Mouse (Mus musculus): Measurements from ENCODE around the gene Mrps24. TPM values are rescaled to one million over a fixed set of nuclear protein-coding genes. Genes with fewer than 3 reads are reported as not detected.

Mrps24 gene
- polyA plus RNA-seq, 2 experiments, result 135 to 219 TPM

- Histone ChIP-seq H3K4me2 (replicated peaks; ENCODE audit: low read depth, low read length, severe bottlenecking) (no peak overlapping the region), H3K36me3 (ENCODE audit: control insufficient read depth, insufficient read depth, low read length) (peaks cover 19% of the 10 kb centered on the region), H3K9me3 (ENCODE audit: control insufficient read depth, low read length) (no peaks in the 10 kb centered on the region), H3K27me3 (ENCODE audit: control insufficient read depth, insufficient read depth, low read length) (no peaks in the 10 kb centered on the region), H3K4me1 (ENCODE audit: control insufficient read depth, insufficient read depth, low read length) (peaks cover 6% of the 10 kb centered on the region), H3K9ac (ENCODE audit: low read depth, low read length, severe bottlenecking) (no peak overlapping the region), H3K4me3 (replicated peaks; ENCODE audit: low read length) (no peak overlapping the region), H3K27ac (replicated peaks; ENCODE audit: low read depth, low read length) (no peak overlapping the region)
- WGBS, result 68% methylated on average over 2 of the region's 2 CpGs
- ATAC-seq (ENCODE audit: low FRiP score, low read depth) (no peak), DNase-seq (ENCODE audit: low spot score) (no peak)
- TF ChIP-seq POLR2A (IDR thresholded peaks at IDR 0.05; ENCODE audit: borderline replicate concordance, extremely low read depth, insufficient read depth, insufficient read length), result no peak
These were observed 14.2 kb downstream of the Mrps24 start for GRCm38 (mm10) chr11:5701300-5701699.

GRCm38 (mm10) chr11:5700808-5701207, 14.7 kb downstream of the Mrps24 start:
- no peak overlapping the region for H3K27ac ChIP-seq (replicated peaks; ENCODE audit: low read depth, low read length)
- TF ChIP-seq POLR2A (IDR thresholded peaks at IDR 0.05; ENCODE audit: borderline replicate concordance, extremely low read depth, insufficient read depth, insufficient read length), result no peak
- DNase-seq (ENCODE audit: low spot score) (no peak), ATAC-seq (ENCODE audit: low FRiP score, low read depth) (no peak)
- no peak overlapping the region for H3K4me2 ChIP-seq (replicated peaks; ENCODE audit: low read depth, low read length, severe bottlenecking)
- no peaks in the 10 kb centered on the region for H3K27me3 ChIP-seq (ENCODE audit: control insufficient read depth, insufficient read depth, low read length)
- 91% methylated on average over 7 of the region's 7 CpGs for WGBS
- no peak overlapping the region for H3K9ac ChIP-seq (ENCODE audit: low read depth, low read length, severe bottlenecking)
- no peak overlapping the region for H3K4me3 ChIP-seq (replicated peaks; ENCODE audit: low read length)
- H3K4me1 ChIP-seq (ENCODE audit: control insufficient read depth, insufficient read depth, low read length), result peaks cover under 1% of the 10 kb centered on the region
- H3K36me3 ChIP-seq (ENCODE audit: control insufficient read depth, insufficient read depth, low read length), result peaks cover 19% of the 10 kb centered on the region
- no peaks in the 10 kb centered on the region for H3K9me3 ChIP-seq (ENCODE audit: control insufficient read depth, low read length)

- ATAC-seq (ENCODE audit: low FRiP score, low read depth) (0 out of 2 replicates have a peak, but pooled peaks have one; percentile 65), DNase-seq (ENCODE audit: low spot score) (peak; percentile 75)
- no peak overlapping the region for H3K9ac ChIP-seq (ENCODE audit: low read depth, low read length, severe bottlenecking)
- H3K27ac ChIP-seq (replicated peaks; ENCODE audit: low read depth, low read length), result no peak overlapping the region
- no peaks in the 10 kb centered on the region for H3K27me3 ChIP-seq (ENCODE audit: control insufficient read depth, insufficient read depth, low read length)
- no peaks in the 10 kb centered on the region for H3K9me3 ChIP-seq (ENCODE audit: control insufficient read depth, low read length)
- H3K4me1 ChIP-seq (ENCODE audit: control insufficient read depth, insufficient read depth, low read length), result 0 out of 2 replicates have a peak, but pooled peaks cover 2% of the 10 kb centered on the region
- H3K36me3 ChIP-seq (ENCODE audit: control insufficient read depth, insufficient read depth, low read length), result no peaks in the 10 kb centered on the region
- H3K4me3 ChIP-seq (replicated peaks; ENCODE audit: low read length), result no peak overlapping the region
- H3K4me2 ChIP-seq (replicated peaks; ENCODE audit: low read depth, low read length, severe bottlenecking), result no peak overlapping the region
- WGBS, result 22% methylated on average over 7 of the region's 7 CpGs
- TF ChIP-seq POLR2A (IDR thresholded peaks at IDR 0.05; ENCODE audit: borderline replicate concordance, extremely low read depth, insufficient read depth, insufficient read length), result no peak
These were observed 23.7 kb downstream of the Mrps24 start for GRCm38 (mm10) chr11:5691775-5692174.

GRCm38 (mm10) chr11:5684283-5684682, 31.2 kb downstream of the Mrps24 start:
- Histone ChIP-seq H3K4me3 (replicated peaks; ENCODE audit: low read length) (no peak overlapping the region), H3K4me2 (replicated peaks; ENCODE audit: low read depth, low read length, severe bottlenecking) (no peak overlapping the region), H3K27me3 (ENCODE audit: control insufficient read depth, insufficient read depth, low read length) (no peaks in the 10 kb centered on the region), H3K4me1 (ENCODE audit: control insufficient read depth, insufficient read depth, low read length) (peaks cover 5% of the 10 kb centered on the region; the same call in 1 of the 2 replicates), H3K9me3 (ENCODE audit: control insufficient read depth, low read length) (no peaks in the 10 kb centered on the region), H3K27ac (replicated peaks; ENCODE audit: low read depth, low read length) (no peak overlapping the region), H3K9ac (ENCODE audit: low read depth, low read length, severe bottlenecking) (no peak overlapping the region), H3K36me3 (ENCODE audit: control insufficient read depth, insufficient read depth, low read length) (no peaks in the 10 kb centered on the region)
- DNase-seq (ENCODE audit: low spot score) (no peak), ATAC-seq (ENCODE audit: low FRiP score, low read depth) (peak; percentile 37; the same call in 1 of the 2 replicates)
- 11% methylated on average over 7 of the region's 7 CpGs for WGBS
- TF ChIP-seq POLR2A (IDR thresholded peaks at IDR 0.05; ENCODE audit: borderline replicate concordance, extremely low read depth, insufficient read depth, insufficient read length), result no peak

- H3K4me1 ChIP-seq (ENCODE audit: control insufficient read depth, insufficient read depth, low read length), result peaks cover 3% of the 10 kb centered on the region; the same call in 1 of the 2 replicates
- no peak overlapping the region for H3K4me2 ChIP-seq (replicated peaks; ENCODE audit: low read depth, low read length, severe bottlenecking)
- ATAC-seq (ENCODE audit: low FRiP score, low read depth), result no peak
- no peaks in the 10 kb centered on the region for H3K27me3 ChIP-seq (ENCODE audit: control insufficient read depth, insufficient read depth, low read length)
- no peaks in the 10 kb centered on the region for H3K36me3 ChIP-seq (ENCODE audit: control insufficient read depth, insufficient read depth, low read length)
- H3K27ac ChIP-seq (replicated peaks; ENCODE audit: low read depth, low read length), result no peak overlapping the region
- H3K9ac ChIP-seq (ENCODE audit: low read depth, low read length, severe bottlenecking), result no peak overlapping the region
- H3K9me3 ChIP-seq (ENCODE audit: control insufficient read depth, low read length), result no peaks in the 10 kb centered on the region
- no peak for DNase-seq (ENCODE audit: low spot score)
- no peak for TF ChIP-seq POLR2A (IDR thresholded peaks at IDR 0.05; ENCODE audit: borderline replicate concordance, extremely low read depth, insufficient read depth, insufficient read length)
- 54% methylated on average over 6 of the region's 6 CpGs for WGBS
- no peak overlapping the region for H3K4me3 ChIP-seq (replicated peaks; ENCODE audit: low read length)
These were observed 32.9 kb downstream of the Mrps24 start for GRCm38 (mm10) chr11:5682541-5682940.

Other genes starting within 250 kb of the Mrps24 start
- gene Xbp1, start 195.0 kb downstream of the Mrps24 start, polyA plus RNA-seq (2012; rRNA removed), result 97.3 and 105 TPM in 2 replicates
- gene Xbp1, start 195.0 kb downstream of the Mrps24 start, polyA plus RNA-seq (2014; fragmentation: Nextera tagmentation; extraction: Ambion mirVana), result 182 and 200 TPM in 2 replicates
- gene Ccdc117, start 173.5 kb downstream of the Mrps24 start, polyA plus RNA-seq (2012; rRNA removed), result 18.9 and 19.6 TPM in 2 replicates
- gene Ccdc117, start 173.5 kb downstream of the Mrps24 start, polyA plus RNA-seq (2014; fragmentation: Nextera tagmentation; extraction: Ambion mirVana), result 20.9 and 21.8 TPM in 2 replicates
- gene Ankrd36, start 146.0 kb downstream of the Mrps24 start, polyA plus RNA-seq (2012; rRNA removed), result 0.03 TPM in 1 of 2 replicates, not detected in the other
- gene Ankrd36, start 146.0 kb downstream of the Mrps24 start, polyA plus RNA-seq (2014; fragmentation: Nextera tagmentation; extraction: Ambion mirVana), result not detected in 2 replicates
- gene Urgcp, start 46.7 kb upstream of the Mrps24 start, polyA plus RNA-seq (2012; rRNA removed), result 17.1 and 21.5 TPM in 2 replicates
- 21.7 and 23.4 TPM in 2 replicates for gene Urgcp, start 46.7 kb upstream of the Mrps24 start, polyA plus RNA-seq (2014; fragmentation: Nextera tagmentation; extraction: Ambion mirVana)
- gene Dbnl, start 72.8 kb upstream of the Mrps24 start, polyA plus RNA-seq (2012; rRNA removed), result 85.4 and 89.9 TPM in 2 replicates
- gene Dbnl, start 72.8 kb upstream of the Mrps24 start, polyA plus RNA-seq (2014; fragmentation: Nextera tagmentation; extraction: Ambion mirVana), result 107 and 119 TPM in 2 replicates
- 46.8 and 55.3 TPM in 2 replicates for gene Pgam2, start 88.1 kb upstream of the Mrps24 start, polyA plus RNA-seq (2012; rRNA removed)
- gene Pgam2, start 88.1 kb upstream of the Mrps24 start, polyA plus RNA-seq (2014; fragmentation: Nextera tagmentation; extraction: Ambion mirVana), result 64.4 and 88.3 TPM in 2 replicates
- gene Polm, start 122.3 kb upstream of the Mrps24 start, polyA plus RNA-seq (2012; rRNA removed), result 29.5 and 40.8 TPM in 2 replicates
- 10.6 and 11.1 TPM in 2 replicates for gene Polm, start 122.3 kb upstream of the Mrps24 start, polyA plus RNA-seq (2014; fragmentation: Nextera tagmentation; extraction: Ambion mirVana)
- 60.6 and 70.9 TPM in 2 replicates for gene Aebp1, start 146.3 kb upstream of the Mrps24 start, polyA plus RNA-seq (2012; rRNA removed)
- gene Aebp1, start 146.3 kb upstream of the Mrps24 start, polyA plus RNA-seq (2014; fragmentation: Nextera tagmentation; extraction: Ambion mirVana), result 51.7 and 53.7 TPM in 2 replicates
- 158 and 206 TPM in 2 replicates for gene Pold2, start 162.6 kb upstream of the Mrps24 start, polyA plus RNA-seq (2012; rRNA removed)
- 95.7 and 95.8 TPM in 2 replicates for gene Pold2, start 162.6 kb upstream of the Mrps24 start, polyA plus RNA-seq (2014; fragmentation: Nextera tagmentation; extraction: Ambion mirVana)
- gene Myl7, start 183.1 kb upstream of the Mrps24 start, polyA plus RNA-seq (2012; rRNA removed), result 0.19 and 0.36 TPM in 2 replicates
- 0.92 and 1.00 TPM in 2 replicates for gene Myl7, start 183.1 kb upstream of the Mrps24 start, polyA plus RNA-seq (2014; fragmentation: Nextera tagmentation; extraction: Ambion mirVana)
- gene Gck, start 234.4 kb upstream of the Mrps24 start, polyA plus RNA-seq (2012; rRNA removed), result 0.83 and 1.7 TPM in 2 replicates
- gene Gck, start 234.4 kb upstream of the Mrps24 start, polyA plus RNA-seq (2014; fragmentation: Nextera tagmentation; extraction: Ambion mirVana), result 0.74 and 2.6 TPM in 2 replicates
- 79.0 and 81.0 TPM in 2 replicates for gene Ykt6, start 240.0 kb upstream of the Mrps24 start, polyA plus RNA-seq (2012; rRNA removed)
- gene Ykt6, start 240.0 kb upstream of the Mrps24 start, polyA plus RNA-seq (2014; fragmentation: Nextera tagmentation; extraction: Ambion mirVana), result 33.2 and 34.8 TPM in 2 replicates